12 mouse cellular contexts compared by ENCODE assay signal in genomic region chr5:112050906-112051305, GRCm38 (mm10).
A peak's percentile ranks its signal among the peaks of the same experiment; 100 is the strongest.
DNase-seq lines count a peak whose midpoint lies in the region; ATAC-seq lines count a peak whose summit lies in the region.
"Had no signal": no experiment of that assay in that cellular context is flagged by ENCODE, and none has a peak within 500 bp of the region (broad histone marks: within the 10 kb centered on the region; RNA-seq: fewer than 3 reads in every experiment).

No protein-coding gene starts in this region.

- H3K4me3 ChIP-seq in midbrain, embryonic 13.5 days (replicated peaks), result no peak overlapping the region
- no peak overlapping the region for H3K4me3 ChIP-seq in midbrain, embryonic 10.5 days
- no peak overlapping the region for H3K4me3 ChIP-seq in forebrain, embryonic 14.5 days (ENCODE audit: low read depth, low read length)
- no peak overlapping the region for H3K4me3 ChIP-seq in midbrain, embryonic 16.5 days (ENCODE audit: low read depth, low read length)
- H3K4me3 ChIP-seq in liver, embryonic 11.5 days (ENCODE audit: low read depth, low read length), result no peak overlapping the region
- H3K4me3 ChIP-seq: neural tube, embryonic 13.5 days had no signal

- H3K9ac ChIP-seq in midbrain, embryonic 13.5 days (replicated peaks), result no peak overlapping the region
- H3K9ac ChIP-seq in forebrain, embryonic 14.5 days (ENCODE audit: low read length), result no peak overlapping the region; the same call in 1 of the 2 replicates
- no peak overlapping the region for H3K9ac ChIP-seq in midbrain, embryonic 16.5 days (ENCODE audit: low read depth, low read length)
- no peak overlapping the region for H3K9ac ChIP-seq in liver, embryonic 11.5 days (ENCODE audit: low read depth, low read length)
- H3K9ac ChIP-seq: neural tube, embryonic 13.5 days had no signal

- WGBS in midbrain, embryonic 13.5 days, result 70% methylated on average over 5 of the region's 5 CpGs
- 79% methylated on average over 5 of the region's 5 CpGs for WGBS in midbrain, embryonic 10.5 days
- 30% methylated on average over 5 of the region's 5 CpGs for WGBS in forebrain, embryonic 14.5 days
- WGBS in midbrain, embryonic 16.5 days, result 63% methylated on average over 5 of the region's 5 CpGs
- 33% methylated on average over 5 of the region's 5 CpGs for WGBS in liver, embryonic 11.5 days

- H3K4me1 ChIP-seq in midbrain, embryonic 13.5 days (replicated peaks), result peaks cover 12% of the 10 kb centered on the region; the same call in 1 of the 2 replicates
- H3K4me1 ChIP-seq in midbrain, embryonic 10.5 days, result peaks cover 5% of the 10 kb centered on the region
- H3K4me1 ChIP-seq in forebrain, embryonic 14.5 days (ENCODE audit: control insufficient read depth, insufficient read depth, low read length), result peaks cover 20% of the 10 kb centered on the region
- peaks cover 9% of the 10 kb centered on the region for H3K4me1 ChIP-seq in midbrain, embryonic 16.5 days (ENCODE audit: control insufficient read depth, insufficient read depth, low read length)
- no peaks in the 10 kb centered on the region for H3K4me1 ChIP-seq in liver, embryonic 11.5 days (replicated peaks; ENCODE audit: control insufficient read depth, insufficient read depth, low read length)

- H3K9me3 ChIP-seq in midbrain, embryonic 13.5 days, result no peaks in the 10 kb centered on the region
- no peaks in the 10 kb centered on the region for H3K9me3 ChIP-seq in midbrain, embryonic 10.5 days (replicated peaks)
- H3K9me3 ChIP-seq in forebrain, embryonic 14.5 days (replicated peaks; ENCODE audit: control insufficient read depth, low read length), result no peaks in the 10 kb centered on the region
- no peaks in the 10 kb centered on the region for H3K9me3 ChIP-seq in midbrain, embryonic 16.5 days (replicated peaks; ENCODE audit: control insufficient read depth, low read length, poor library complexity, severe bottlenecking)
- no peaks in the 10 kb centered on the region for H3K9me3 ChIP-seq in liver, embryonic 11.5 days (ENCODE audit: control insufficient read depth, low read length)
- H3K9me3 ChIP-seq: neural tube, embryonic 13.5 days had no signal

- H3K27ac ChIP-seq in midbrain, embryonic 13.5 days, result no peak overlapping the region
- no peak overlapping the region for H3K27ac ChIP-seq in midbrain, embryonic 10.5 days (replicated peaks)
- peak overlapping the region; percentile 72; the same call in 1 of the 2 replicates for H3K27ac ChIP-seq in forebrain, embryonic 14.5 days (ENCODE audit: low read depth, low read length)
- no peak overlapping the region for H3K27ac ChIP-seq in midbrain, embryonic 16.5 days (ENCODE audit: low read length)
- H3K27ac ChIP-seq in liver, embryonic 11.5 days (ENCODE audit: low read depth, low read length), result no peak overlapping the region
- H3K27ac ChIP-seq: neural tube, embryonic 13.5 days had no signal

- peak; percentile 8 to 20 for DNase-seq in heart, postnatal 10 days
- no peak for DNase-seq in heart, adult 9 months (ENCODE audit: low spot score in 2 of 2)
- no peak for DNase-seq in midbrain, embryonic 10.5 days (ENCODE audit: low spot score)
- DNase-seq in forebrain, embryonic 14.5 days (ENCODE audit: low spot score), result peak; percentile 73
- no peak for DNase-seq in liver, embryonic 11.5 days (ENCODE audit: low spot score)
- DNase-seq in layer of hippocampus, postnatal 25 days (ENCODE audit: extremely low spot score in 1 of 2, low spot score in 1 of 2), result no peak
- DNase-seq: adrenal gland, postnatal 36 days; cerebellum, adult 9-10 months had no signal

- 0 out of 2 replicates have a peak, but pooled peaks have one; percentile 43 for ATAC-seq in midbrain, embryonic 13.5 days
- peak; percentile 57 for ATAC-seq in forebrain, embryonic 14.5 days
- peak; percentile 18; the same call in 1 of the 2 replicates for ATAC-seq in midbrain, embryonic 16.5 days
- ATAC-seq in liver, embryonic 11.5 days (replicated peaks; ENCODE audit: low FRiP score), result no peak

- H3K4me2 ChIP-seq in midbrain, embryonic 13.5 days (replicated peaks), result no peak overlapping the region
- H3K4me2 ChIP-seq in forebrain, embryonic 14.5 days (ENCODE audit: low read length), result peak overlapping the region; percentile 18; the same call in 1 of the 2 replicates
- no peak overlapping the region for H3K4me2 ChIP-seq in midbrain, embryonic 16.5 days (ENCODE audit: low read length)
- no peak overlapping the region for H3K4me2 ChIP-seq in liver, embryonic 11.5 days
- H3K4me2 ChIP-seq: heart, embryonic 11.5 days; neural tube, embryonic 13.5 days had no signal

- intact Hi-C loops in heart, postnatal 10 days (cut with DNase I), result no loop called here

- H3K27me3 ChIP-seq in midbrain, embryonic 13.5 days, result peaks cover 19% of the 10 kb centered on the region
- H3K27me3 ChIP-seq in midbrain, embryonic 10.5 days (ENCODE audit: low read depth, poor library complexity, severe bottlenecking), result peaks cover 3% of the 10 kb centered on the region
- no peaks in the 10 kb centered on the region for H3K27me3 ChIP-seq in forebrain, embryonic 14.5 days (replicated peaks; ENCODE audit: control insufficient read depth, insufficient read depth, low read length)
- no peaks in the 10 kb centered on the region for H3K27me3 ChIP-seq in midbrain, embryonic 16.5 days (ENCODE audit: control insufficient read depth, insufficient read depth, low read depth, low read length)
- H3K27me3 ChIP-seq in liver, embryonic 11.5 days (replicated peaks; ENCODE audit: control insufficient read depth, insufficient read depth, low read length), result no peaks in the 10 kb centered on the region

- no peaks in the 10 kb centered on the region for H3K36me3 ChIP-seq in midbrain, embryonic 13.5 days
- H3K36me3 ChIP-seq in midbrain, embryonic 10.5 days, result no peaks in the 10 kb centered on the region
- H3K36me3 ChIP-seq in forebrain, embryonic 14.5 days (ENCODE audit: control insufficient read depth, insufficient read depth, low read length), result no peaks in the 10 kb centered on the region
- H3K36me3 ChIP-seq in midbrain, embryonic 16.5 days (ENCODE audit: control insufficient read depth, insufficient read depth, low read length), result no peaks in the 10 kb centered on the region
- no peaks in the 10 kb centered on the region for H3K36me3 ChIP-seq in liver, embryonic 11.5 days (ENCODE audit: control insufficient read depth, insufficient read depth, low read length)
- H3K36me3 ChIP-seq: neural tube, embryonic 13.5 days had no signal

Comparison
In these comparisons a context has a peak if more than half of its experiments do, and no peak if none do; other contexts are left out.
1. DNase-seq: peak in heart, postnatal 10 days (2 of 2) and forebrain, embryonic 14.5 days (single experiment); none in heart, adult 9 months (0 of 2), midbrain, embryonic 10.5 days (single experiment), liver, embryonic 11.5 days (single experiment) and layer of hippocampus, postnatal 25 days (0 of 2).